Mouse (Mus musculus) G1E-ER4 (cell line): ENCODE data around the gene Traf1. TPM values are rescaled to one million over a fixed set of nuclear protein-coding genes. Genes with fewer than 3 reads are reported as not detected.

ENCODE experiments used
- GATA1 ChIP-seq: IDR thresholded peaks from one replicate; pipeline ENCODE4 v1.8.0; 2012; ENCODE audit warnings: low read length, inconsistent platforms
- polyA plus RNA-seq: library from polyadenylated mRNA; stranded (reverse); fragments of >175 nt; gene quantifications from 2 replicates; pipeline ENCODE4 v1.2.3, GENCODE M21; 2012

Traf1 gene
- polyA plus RNA-seq, 1 experiment, result not detected

- TF ChIP-seq GATA1, result no peak
Observed at GRCm38 (mm10) chr2:34957405-34957804, 4.2 kb downstream of the Traf1 start.

- TF ChIP-seq GATA1, result no peak
Observed at GRCm38 (mm10) chr2:34956941-34957340, 4.6 kb downstream of the Traf1 start.

- no peak for TF ChIP-seq GATA1
Observed at GRCm38 (mm10) chr2:34954344-34954743, 7.2 kb downstream of the Traf1 start.

DNA sequence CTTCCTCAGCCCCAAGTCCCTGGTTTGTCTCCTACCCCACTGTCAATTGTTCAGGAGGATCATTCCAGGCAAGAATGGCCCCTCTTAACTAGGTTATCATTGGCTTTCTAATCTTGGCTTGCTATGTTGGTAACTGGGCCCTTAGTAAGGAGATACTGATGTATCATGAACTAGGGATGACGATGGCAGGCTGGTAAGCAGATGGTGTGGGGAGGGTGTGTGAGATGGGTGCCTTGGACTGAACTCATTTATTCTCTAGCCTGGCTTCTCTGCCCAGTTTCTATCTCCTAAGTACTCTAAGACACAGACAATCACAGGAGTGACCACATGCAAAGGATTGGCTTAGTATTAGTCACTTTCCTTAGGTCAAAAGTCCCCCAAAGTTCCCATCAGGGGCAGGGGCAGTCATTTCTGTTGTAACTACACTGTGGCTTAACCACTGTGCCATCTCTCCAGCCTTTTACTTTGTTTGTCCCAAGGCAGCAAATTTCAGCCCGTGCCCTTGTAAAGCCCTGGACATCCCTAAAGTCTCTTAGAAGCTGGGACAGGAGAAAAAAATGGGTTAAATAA is 7.9 kb downstream of the Traf1 start:
- TF ChIP-seq GATA1, result no peak

- TF ChIP-seq GATA1, result no peak
Observed at GRCm38 (mm10) chr2:34953018-34953417, 8.6 kb downstream of the Traf1 start.

- TF ChIP-seq GATA1, result no peak
Observed at GRCm38 (mm10) chr2:34951469-34951868, 10.1 kb downstream of the Traf1 start.

- TF ChIP-seq GATA1, result no peak
Observed at GRCm38 (mm10) chr2:34948622-34949021, 12.9 kb downstream of the Traf1 start.

DNA sequence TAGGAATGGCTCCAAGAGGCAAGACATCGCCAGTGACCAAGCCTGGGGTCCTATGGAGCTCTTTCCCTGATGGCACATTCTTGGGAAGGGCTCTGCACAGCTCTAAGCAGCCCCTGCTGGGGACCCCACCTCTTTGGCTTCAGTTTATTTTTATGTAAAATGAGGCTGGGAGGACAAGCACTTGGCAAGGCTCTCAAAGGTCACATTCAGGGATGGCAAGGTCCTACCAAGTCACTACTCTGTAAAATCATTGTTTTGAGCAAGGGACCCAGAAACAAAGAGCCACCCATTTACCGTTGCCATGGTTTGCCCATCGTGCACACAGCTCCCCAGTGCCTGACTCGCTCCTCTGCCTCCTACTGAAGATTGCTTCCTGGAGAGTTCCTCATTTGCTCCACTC is 15.5 kb downstream of the Traf1 start:
- no peak for TF ChIP-seq GATA1

GRCm38 (mm10) chr2:34945580-34945979 is 16.0 kb downstream of the Traf1 start:
- no peak for TF ChIP-seq GATA1

DNA sequence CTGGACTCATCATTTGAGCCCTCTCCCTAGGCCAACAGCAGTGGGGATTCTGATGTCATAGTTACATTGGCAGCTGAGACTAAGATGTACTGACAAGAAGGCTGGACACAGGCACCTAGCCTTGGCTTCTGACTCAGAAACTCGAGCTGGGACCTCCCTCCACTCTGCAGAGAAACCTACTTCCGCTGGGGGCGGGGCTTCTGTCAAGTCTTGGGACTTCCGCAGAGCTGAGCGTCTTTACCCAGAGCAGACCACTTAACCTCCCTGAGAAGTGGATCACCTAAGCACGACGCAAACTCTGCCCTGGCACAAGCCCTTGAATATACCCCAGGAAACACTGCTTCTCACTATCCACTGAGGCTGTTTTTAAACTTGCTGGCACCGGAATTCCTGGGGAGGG is 16.8 kb downstream of the Traf1 start:
- TF ChIP-seq GATA1, result no peak

DNA sequence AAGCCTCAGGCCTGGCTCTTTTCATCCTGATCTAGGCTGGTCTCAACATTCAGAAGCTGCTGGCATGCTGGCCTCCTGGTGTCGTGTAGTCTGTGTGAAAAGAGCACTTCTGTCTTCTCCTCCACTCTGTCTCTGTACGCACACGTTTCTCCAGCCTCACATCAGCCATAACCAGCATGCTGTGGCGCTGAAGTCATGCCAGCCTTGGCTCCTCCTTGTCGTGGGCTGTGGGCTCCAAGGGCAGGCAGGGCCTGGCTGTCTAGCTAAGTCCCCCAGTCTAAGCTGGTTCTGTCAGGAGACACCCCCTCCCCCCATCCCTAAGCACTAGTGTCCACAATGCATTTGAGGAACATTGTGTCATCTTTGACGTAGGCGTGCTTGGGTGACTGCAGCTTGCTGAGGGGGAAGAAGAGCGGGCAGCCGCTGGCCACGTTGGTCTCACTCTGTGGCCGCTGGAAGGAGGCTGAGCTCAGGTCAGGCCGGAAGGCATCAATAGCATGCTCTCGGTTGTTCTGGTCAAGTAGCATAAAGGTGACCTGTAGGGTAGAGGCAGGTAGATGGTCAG is 17.9 kb downstream of the Traf1 start:
- TF ChIP-seq GATA1, result no peak

- no peak for TF ChIP-seq GATA1
Observed at GRCm38 (mm10) chr2:34941061-34941675, 20.4 kb downstream of the Traf1 start.

DNA sequence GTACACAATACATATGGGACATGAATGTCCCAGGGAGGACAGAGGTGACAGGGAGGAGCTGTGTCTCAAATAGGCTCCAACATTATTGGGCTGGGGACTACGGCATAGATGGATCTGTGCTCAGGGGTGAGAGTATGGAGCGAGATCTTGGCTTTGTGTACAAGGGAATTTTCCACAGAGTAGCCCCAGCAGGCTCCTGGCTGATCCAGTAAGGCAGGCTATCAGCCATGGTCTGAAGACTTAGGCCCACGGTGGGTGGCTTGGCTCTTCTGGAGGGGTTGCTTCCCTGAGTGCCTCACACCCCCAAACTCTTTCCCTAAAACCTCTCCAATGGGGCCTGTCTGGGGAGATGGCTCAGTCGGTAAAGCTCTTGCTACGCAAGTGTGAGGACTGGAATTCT is 21.3 kb downstream of the Traf1 start:
- no peak for TF ChIP-seq GATA1

GRCm38 (mm10) chr2:34938269-34939208 is 23.0 kb downstream of the Traf1 start:
- no peak for TF ChIP-seq GATA1

DNA sequence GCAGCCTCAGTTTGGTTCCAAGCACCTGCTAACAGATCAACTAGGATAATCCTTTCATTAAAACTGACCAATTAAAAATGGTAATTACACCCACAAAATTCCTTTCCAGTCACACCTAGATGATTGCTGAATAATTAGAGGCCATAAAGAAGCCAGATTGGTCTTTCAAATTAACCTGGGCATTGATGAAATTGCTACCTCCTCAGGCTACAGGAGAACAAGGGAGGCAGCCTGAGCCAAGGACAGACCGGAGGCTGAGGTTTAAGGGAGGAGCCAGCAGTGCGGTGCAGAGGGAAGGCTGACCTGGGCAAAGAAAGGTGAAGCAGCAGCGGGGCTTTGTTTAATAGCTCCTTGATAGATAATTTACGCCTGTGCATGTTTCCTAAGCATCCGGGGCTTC is 24.1 kb downstream of the Traf1 start:
- TF ChIP-seq GATA1, result no peak

- TF ChIP-seq GATA1, result no peak
Observed at GRCm38 (mm10) chr2:34927320-34927719, 34.3 kb downstream of the Traf1 start.
